Comparison of ENCODE assay signal across 17 mouse cellular contexts in genomic region chr9:57770836-57771235, GRCm38 (mm10). TPM values are rescaled to one million over a fixed set of nuclear protein-coding genes. Genes with fewer than 3 reads are reported as not detected.
DNase-seq lines count a peak whose midpoint lies in the region; ATAC-seq and TF ChIP-seq lines count a peak whose summit lies in the region.
"Had no signal": no experiment of that assay in that cellular context is flagged by ENCODE, and none has a peak within 500 bp of the region (broad histone marks: within the 10 kb centered on the region; RNA-seq: fewer than 3 reads in every experiment).

No protein-coding gene starts in this region.

- H3K4me2 ChIP-seq in heart, embryonic 12.5 days = no peak overlapping the region
- peak overlapping the region; percentile 72 for H3K4me2 ChIP-seq in liver, embryonic 13.5 days
- H3K4me2 ChIP-seq in stomach, embryonic 14.5 days (replicated peaks; ENCODE audit: low read depth, low read length) = no peak overlapping the region
- H3K4me2 ChIP-seq in hindbrain, postnatal 0 days (ENCODE audit: low read depth, low read length) = no peak overlapping the region
- H3K4me2 ChIP-seq: midbrain, embryonic 11.5 days had no signal

- TF ChIP-seq CTCF in thymus, adult 2 months (IDR thresholded peaks at IDR 0.05; ENCODE audit: borderline replicate concordance, control insufficient read depth, extremely low read depth, insufficient read depth, low read length, poor library complexity) = no peak
- TF ChIP-seq CTCF in hindbrain, postnatal 0 days (IDR thresholded peaks at IDR 0.05; ENCODE audit: low read depth) = no peak

- H3K9me3 ChIP-seq in heart, embryonic 12.5 days (replicated peaks) = no peaks in the 10 kb centered on the region
- H3K9me3 ChIP-seq in liver, embryonic 13.5 days (replicated peaks) = no peaks in the 10 kb centered on the region
- H3K9me3 ChIP-seq in stomach, embryonic 14.5 days (ENCODE audit: control insufficient read depth, low read depth, low read length) = no peaks in the 10 kb centered on the region
- H3K9me3 ChIP-seq in hindbrain, postnatal 0 days (ENCODE audit: low read length) = no peaks in the 10 kb centered on the region
- H3K9me3 ChIP-seq: embryonic facial prominence, embryonic 10.5 days; forebrain, embryonic 10.5 days had no signal

- H3K27me3 ChIP-seq in heart, embryonic 12.5 days (replicated peaks) = no peaks in the 10 kb centered on the region
- H3K27me3 ChIP-seq in thymus, adult 2 months (ENCODE audit: control insufficient read depth, insufficient read depth, low read length) = no peaks in the 10 kb centered on the region
- H3K27me3 ChIP-seq in liver, embryonic 13.5 days = 0 out of 2 replicates have a peak, but pooled peaks cover 12% of the 10 kb centered on the region
- no peaks in the 10 kb centered on the region for H3K27me3 ChIP-seq in stomach, embryonic 14.5 days (ENCODE audit: control insufficient read depth, insufficient read depth, low read length)
- no peaks in the 10 kb centered on the region for H3K27me3 ChIP-seq in hindbrain, postnatal 0 days (ENCODE audit: insufficient read depth, low read length)

- no peak for DNase-seq in heart, adult 11 months
- no peak for DNase-seq in thymus, adult 2 months
- no peak for DNase-seq in thymus, postnatal 4 days
- DNase-seq in liver, embryonic 13.5 days = peak; percentile 79
- DNase-seq in left cerebral cortex, adult 18-20 months (ENCODE audit: low spot score in 2 of 2) = no peak
- no peak for DNase-seq in hindbrain, postnatal 0 days (ENCODE audit: low spot score)
- DNase-seq: adrenal gland, adult 8-10 months; cerebellum, adult 9-11 months; heart, adult 2 months; kidney, postnatal 10 days; layer of hippocampus, adult 9-11 months; lung, postnatal 10 days had no signal

- ATAC-seq in heart, embryonic 12.5 days (ENCODE audit: insufficient number of reproducible peaks, low FRiP score) = peak; percentile 82
- ATAC-seq in liver, embryonic 13.5 days (ENCODE audit: low read depth) = peak; percentile 79
- peak; percentile 47; the same call in 1 of the 2 replicates for ATAC-seq in stomach, embryonic 14.5 days (ENCODE audit: insufficient number of reproducible peaks, insufficient read depth, low FRiP score, low read depth)
- ATAC-seq in hindbrain, postnatal 0 days = no peak

- peaks cover 59% of the 10 kb centered on the region for H3K4me1 ChIP-seq in heart, embryonic 12.5 days (replicated peaks)
- H3K4me1 ChIP-seq in thymus, adult 2 months (replicated peaks; ENCODE audit: control insufficient read depth, insufficient read depth, low read length) = peaks cover 68% of the 10 kb centered on the region
- peaks cover 93% of the 10 kb centered on the region for H3K4me1 ChIP-seq in liver, embryonic 13.5 days (replicated peaks)
- peaks cover 12% of the 10 kb centered on the region; the same call in 1 of the 2 replicates for H3K4me1 ChIP-seq in stomach, embryonic 14.5 days (ENCODE audit: control insufficient read depth, insufficient read depth, low read length)
- peaks cover 7% of the 10 kb centered on the region; the same call in 1 of the 2 replicates for H3K4me1 ChIP-seq in hindbrain, postnatal 0 days (ENCODE audit: insufficient read depth, low read length)

- no peak for TF ChIP-seq POLR2A in thymus, adult 2 months (IDR thresholded peaks at IDR 0.05; ENCODE audit: control insufficient read depth, extremely low read depth, insufficient read depth, low read length, poor library complexity)

- no peak overlapping the region for H3K9ac ChIP-seq in heart, embryonic 12.5 days
- H3K9ac ChIP-seq in liver, embryonic 13.5 days = peak overlapping the region; percentile 78
- no peak overlapping the region for H3K9ac ChIP-seq in stomach, embryonic 14.5 days (replicated peaks; ENCODE audit: low read depth, low read length)
- H3K9ac ChIP-seq in hindbrain, postnatal 0 days (replicated peaks; ENCODE audit: low read length) = no peak overlapping the region

- no peaks in the 10 kb centered on the region for H3K36me3 ChIP-seq in heart, embryonic 12.5 days
- H3K36me3 ChIP-seq in thymus, adult 2 months (ENCODE audit: control insufficient read depth, insufficient read depth, low read length) = no peaks in the 10 kb centered on the region
- no peaks in the 10 kb centered on the region for H3K36me3 ChIP-seq in liver, embryonic 13.5 days
- H3K36me3 ChIP-seq in stomach, embryonic 14.5 days (ENCODE audit: control insufficient read depth, insufficient read depth, low read length) = no peaks in the 10 kb centered on the region; the same call in 1 of the 2 replicates
- H3K36me3 ChIP-seq in hindbrain, postnatal 0 days (ENCODE audit: insufficient read depth, low read length) = no peaks in the 10 kb centered on the region
- H3K36me3 ChIP-seq: embryonic facial prominence, embryonic 10.5 days had no signal

- no peak overlapping the region for H3K4me3 ChIP-seq in heart, embryonic 12.5 days
- H3K4me3 ChIP-seq in thymus, adult 2 months (ENCODE audit: control insufficient read depth, insufficient read depth, low read length) = no peak overlapping the region
- peak overlapping the region; percentile 47 for H3K4me3 ChIP-seq in liver, embryonic 13.5 days (replicated peaks)
- H3K4me3 ChIP-seq in stomach, embryonic 14.5 days (ENCODE audit: low read depth, low read length) = no peak overlapping the region
- H3K4me3 ChIP-seq in hindbrain, postnatal 0 days (ENCODE audit: low read length) = no peak overlapping the region
- H3K4me3 ChIP-seq: embryonic facial prominence, embryonic 10.5 days; forebrain, embryonic 10.5 days; heart, adult 2 months had no signal

- H3K27ac ChIP-seq in heart, embryonic 12.5 days (ENCODE audit: poor library complexity, severe bottlenecking) = peak overlapping the region; percentile 86
- peak overlapping the region; percentile 97 for H3K27ac ChIP-seq in thymus, adult 2 months (ENCODE audit: control insufficient read depth, insufficient read depth, low read length)
- H3K27ac ChIP-seq in liver, embryonic 13.5 days = peak overlapping the region; percentile 100
- no peak overlapping the region for H3K27ac ChIP-seq in stomach, embryonic 14.5 days (ENCODE audit: low read length)
- H3K27ac ChIP-seq in hindbrain, postnatal 0 days = no peak overlapping the region
- H3K27ac ChIP-seq: heart, adult 2 months had no signal

- 87% methylated on average over 2 of the region's 2 CpGs for WGBS in heart, embryonic 12.5 days
- 89% methylated on average over 2 of the region's 2 CpGs for WGBS in thymus, adult 2 months
- WGBS in liver, embryonic 13.5 days (ENCODE audit: insufficient replicate concordance) = 37% methylated on average over 2 of the region's 2 CpGs
- WGBS in stomach, embryonic 14.5 days = 84% methylated on average over 2 of the region's 2 CpGs
- 84% methylated on average over 2 of the region's 2 CpGs for WGBS in hindbrain, postnatal 0 days

RNA-seq across cellular contexts. Expression of gene Clk3, which starts 5.2 kb away (rescaled TPM):
- polyA plus RNA-seq in heart, embryonic 12.5 days (2016; fragmentation: Nextera tagmentation; extraction: Ambion mirVana) = 67.0 and 68.1 TPM in 2 replicates
- 597 and 762 TPM in 2 replicates for polyA plus RNA-seq in thymus, adult 2 months (2012; rRNA removed)
- 86.2 and 97.4 TPM in 2 replicates for polyA plus RNA-seq in liver, embryonic 13.5 days (2015; fragmentation: Nextera tagmentation; extraction: Ambion mirVana)
- 66.0 and 73.1 TPM in 2 replicates for polyA plus RNA-seq in stomach, embryonic 14.5 days (2014; fragmentation: Nextera tagmentation; extraction: Ambion mirVana)
- 10 to 100 TPM; 77.8 to 88.3 TPM for total RNA-seq in left cerebral cortex, adult 18-20 months (2021)
- total RNA-seq in hindbrain, postnatal 0 days (2014; rRNA removed) = 76.3 and 83.7 TPM in 2 replicates
- 48.8 and 52.7 TPM in 2 replicates for polyA plus RNA-seq in hindbrain, postnatal 0 days (2015; fragmentation: Nextera tagmentation; extraction: Ambion mirVana)

Comparison
In these comparisons a context has a peak if more than half of its experiments do, and no peak if none do; other contexts are left out.
1. H3K27ac ChIP-seq: peak in heart, embryonic 12.5 days (single experiment), thymus, adult 2 months (single experiment) and liver, embryonic 13.5 days (single experiment); none in stomach, embryonic 14.5 days (single experiment) and hindbrain, postnatal 0 days (single experiment).